Mouse (Mus musculus) midbrain, embryonic 11.5 days (tissue): ENCODE measurements around the gene Klhl3. TPM values are rescaled to one million over a fixed set of nuclear protein-coding genes. Genes with fewer than 3 reads are reported as not detected.
A peak's percentile ranks its signal among the peaks of the same experiment; 100 is the strongest.

Experiments
- ATAC-seq: fragments of 200-750 bp; cut with Nextera tagmentation; 2 replicates; pipeline ENCODE4 v1.8.0; 2017; ENCODE audit warnings: moderate TSS enrichment, moderate library complexity; ENCODE audit not compliant: low FRiP score
- DNase-seq: peaks from one replicate; pipeline ENCODE4 v3.0.0; 2015; ENCODE audit warnings: low spot score; ENCODE audit errors: missing footprints
- H3K27ac ChIP-seq: fragments of 300-500 bp; sonication (generic); 2 replicates; pipeline ENCODE4 v1.5.1; 2014; ENCODE audit warnings: low read depth, low read length
- H3K27me3 ChIP-seq: fragments of 300-500 bp; sonication (generic); 2 replicates; pipeline ENCODE4 v1.6.1; 2014; ENCODE audit warnings: mild to moderate bottlenecking, low read length, moderate library complexity, mixed read lengths; ENCODE audit not compliant: control insufficient read depth, insufficient read depth
- H3K36me3 ChIP-seq: fragments of 300-500 bp; sonication (generic); 2 replicates; pipeline ENCODE4 v1.6.1; 2014; ENCODE audit warnings: mild to moderate bottlenecking, low read length, moderate library complexity, mixed read lengths; ENCODE audit not compliant: control insufficient read depth, insufficient read depth
- H3K4me1 ChIP-seq: fragments of 300-500 bp; sonication (generic); 2 replicates; pipeline ENCODE4 v1.6.1; 2014; ENCODE audit warnings: low read length; ENCODE audit not compliant: control insufficient read depth, insufficient read depth
- H3K4me2 ChIP-seq: fragments of 300-500 bp; sonication (generic); 2 replicates; pipeline ENCODE4 v1.6.1; 2014; ENCODE audit warnings: mild to moderate bottlenecking, moderate library complexity
- H3K4me3 ChIP-seq: fragments of 300-500 bp; sonication (generic); 2 replicates; pipeline ENCODE4 v1.5.1; 2014; ENCODE audit warnings: low read depth, low read length
- H3K9ac ChIP-seq: fragments of 300-500 bp; sonication (generic); 2 replicates; pipeline ENCODE4 v1.6.1; 2014; ENCODE audit warnings: low read length
- H3K9me3 ChIP-seq: fragments of 300-500 bp; sonication (generic); 2 replicates; pipeline ENCODE4 v1.6.1; 2016; ENCODE audit warnings: low read length; ENCODE audit not compliant: control insufficient read depth
- WGBS: fragments of 180-500 bp; shearing (Covaris S2); extraction: QIAGEN DNeasy Blood & Tissue Kit; methylation state at CpG from one replicate; pipeline ENCODE4 v1.1.7; 2014; 5-methylcytosine and 5-hydroxymethylcytosine counted together
- microRNA counts: library from miRNA; unstranded; fragments of <30 nt; microRNA quantifications from one replicate; lab custom pipeline; 2015
- microRNA-seq: library from miRNA; unstranded; fragments of <30 nt; microRNA quantifications from one replicate; pipeline ENCODE4, GENCODE M21; 2017
- polyA plus RNA-seq: library from polyadenylated mRNA; unstranded; fragments of >200 nt; fragmentation: Nextera tagmentation; extraction: Ambion mirVana; gene quantifications from 2 replicates; pipeline ENCODE4 v1.2.1, GENCODE M21; 2014

Gene Klhl3
- polyA plus RNA-seq, 1 experiment from 2014 or later: 2.6 TPM

DNA sequence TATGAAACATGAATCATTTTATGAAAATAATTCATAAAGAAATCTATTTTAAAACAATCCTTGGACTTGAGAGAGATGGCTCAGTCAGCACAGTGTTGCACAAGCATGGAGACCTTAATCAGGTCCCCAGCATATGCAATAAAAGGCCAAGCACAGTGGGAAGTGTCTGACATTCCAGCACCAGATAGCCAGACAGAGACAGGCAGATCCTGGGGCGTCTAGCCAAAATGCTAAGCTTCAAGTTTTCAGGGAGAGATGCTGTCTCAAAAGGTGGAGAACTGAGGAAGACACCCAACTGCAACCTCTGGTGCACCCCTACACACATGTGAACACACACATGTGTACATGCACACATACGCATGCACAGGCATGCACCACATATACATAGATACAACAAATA lies 153.1 kb downstream of the Klhl3 start:
- H3K27ac ChIP-seq: no peak overlapping the region
- H3K4me3 ChIP-seq: no peak overlapping the region
- H3K4me1 ChIP-seq: no peaks in the 10 kb centered on the region
- ATAC-seq (no peak), DNase-seq (peak; percentile 33)
- H3K36me3 ChIP-seq: no peaks in the 10 kb centered on the region
- H3K4me2 ChIP-seq: no peak overlapping the region
- H3K27me3 ChIP-seq: no peaks in the 10 kb centered on the region
- no peaks in the 10 kb centered on the region for H3K9me3 ChIP-seq
- H3K9ac ChIP-seq: no peak overlapping the region
- WGBS: 86% methylated on average over 2 of the region's 2 CpGs

DNA sequence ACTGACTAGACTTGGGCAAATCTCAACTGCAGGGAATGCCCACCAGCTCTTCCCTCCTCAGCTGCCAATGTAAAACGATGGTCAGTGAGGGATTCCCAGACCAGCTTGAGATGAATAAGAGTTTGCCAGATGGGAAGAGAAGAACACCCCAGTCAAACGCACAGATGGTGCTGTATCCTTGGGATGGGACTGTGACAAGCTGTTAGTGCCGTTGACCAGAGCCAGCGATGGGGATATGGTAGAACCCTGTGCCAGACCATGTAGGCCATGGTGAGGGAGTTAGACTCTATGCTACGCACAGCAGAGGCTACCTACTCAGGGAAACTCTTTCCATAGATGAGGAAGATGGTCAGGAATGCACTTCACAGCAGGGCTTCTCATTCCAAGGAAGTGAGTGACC lies 153.6 kb downstream of the Klhl3 start:
- no peaks in the 10 kb centered on the region for H3K27me3 ChIP-seq
- WGBS: 89% methylated on average over 5 of the region's 5 CpGs
- H3K4me1 ChIP-seq: no peaks in the 10 kb centered on the region
- DNase-seq (peak; percentile 72), ATAC-seq (no peak)
- H3K9me3 ChIP-seq: no peaks in the 10 kb centered on the region
- H3K36me3 ChIP-seq: no peaks in the 10 kb centered on the region
- H3K4me3 ChIP-seq: no peak overlapping the region
- no peak overlapping the region for H3K4me2 ChIP-seq
- no peak overlapping the region for H3K27ac ChIP-seq
- no peak overlapping the region for H3K9ac ChIP-seq

MicroRNA genes within 50 kb of the gene (microRNA counts, 519-probe panel; counts per million panel counts)
- not detected for microRNA mmu-miR-874 (lab: Ali Mortazavi, UCI)

Small RNA genes lying within 50 kb of the gene (microRNA-seq; reads per million reads assigned to microRNA genes)
- gene Mir874: 142 reads per million, percentile 58 among the genes with 10 or more reads in this experiment

Other genes with a start within 250 kb of the Klhl3 start
- 17.2 and 20.3 TPM in 2 replicates for gene Spock1, start 205.3 kb downstream of the Klhl3 start, polyA plus RNA-seq
- 60.0 and 63.3 TPM in 2 replicates for gene Hnrnpa0, start 15.0 kb upstream of the Klhl3 start, polyA plus RNA-seq
- gene Idnk, start 44.1 kb upstream of the Klhl3 start, polyA plus RNA-seq: 59.1 and 63.1 TPM in 2 replicates
- 150 and 155 TPM in 2 replicates for gene Ubqln1, start 102.1 kb upstream of the Klhl3 start, polyA plus RNA-seq
- 40.8 and 45.5 TPM in 2 replicates for gene Gkap1, start 162.1 kb upstream of the Klhl3 start, polyA plus RNA-seq
- 1.1 and 1.3 TPM in 2 replicates for gene Kif27, start 245.5 kb upstream of the Klhl3 start, polyA plus RNA-seq